Mouse (Mus musculus) neural tube, embryonic 14.5 days (tissue): ENCODE data around the gene Pck2. TPM values are rescaled to one million over a fixed set of nuclear protein-coding genes. Genes with fewer than 3 reads are reported as not detected.

Experiments
- ATAC-seq: fragments of 200-750 bp; cut with Nextera tagmentation; 2 replicates; pipeline ENCODE4 v1.8.0; 2017; ENCODE audit warnings: low read depth, mild to moderate bottlenecking, moderate TSS enrichment, moderate library complexity
- H3K27ac ChIP-seq: fragments of 300-500 bp; sonication (generic); 2 replicates; pipeline ENCODE4 v1.5.1; 2014; ENCODE audit warnings: low read depth, mild to moderate bottlenecking, control low read depth, low read length, moderate library complexity, mixed read lengths
- H3K27me3 ChIP-seq: fragments of 300-500 bp; sonication (generic); 2 replicates; pipeline ENCODE4 v1.6.1; 2014; ENCODE audit warnings: low read length; ENCODE audit not compliant: control insufficient read depth, insufficient read depth
- H3K36me3 ChIP-seq: fragments of 300-500 bp; sonication (generic); 2 replicates; pipeline ENCODE4 v1.6.1; 2014; ENCODE audit warnings: low read length, mixed read lengths; ENCODE audit not compliant: control insufficient read depth, insufficient read depth
- H3K4me1 ChIP-seq: fragments of 300-500 bp; sonication (generic); 2 replicates; pipeline ENCODE4 v1.6.1; 2014; ENCODE audit warnings: low read length; ENCODE audit not compliant: control insufficient read depth, insufficient read depth
- H3K4me2 ChIP-seq: fragments of 300-500 bp; sonication (generic); 2 replicates; pipeline ENCODE4 v1.6.1; 2014; ENCODE audit warnings: mild to moderate bottlenecking, low read depth, low read length, control low read depth
- H3K4me3 ChIP-seq: fragments of 300-500 bp; sonication (generic); 2 replicates; pipeline ENCODE4 v1.5.1; 2014; ENCODE audit warnings: low read depth, low read length, control low read depth, mixed read lengths
- H3K9ac ChIP-seq: fragments of 300-500 bp; sonication (generic); replicated peaks from 2 replicates; pipeline ENCODE4 v1.6.1; 2014; ENCODE audit warnings: low read depth, mild to moderate bottlenecking, control low read depth, low read length, mixed read lengths
- H3K9me3 ChIP-seq: fragments of 300-500 bp; sonication (generic); 2 replicates; pipeline ENCODE4 v1.6.1; 2016; ENCODE audit warnings: low read length; ENCODE audit not compliant: control insufficient read depth
- WGBS: fragments of 180-500 bp; shearing (Covaris S2); extraction: QIAGEN DNeasy Blood & Tissue Kit; methylation state at CpG from one replicate; pipeline ENCODE4 v1.1.7; 2014; 5-methylcytosine and 5-hydroxymethylcytosine counted together
- polyA plus RNA-seq: library from polyadenylated mRNA; unstranded; fragments of >200 nt; fragmentation: Nextera tagmentation; extraction: Ambion mirVana; gene quantifications from 2 replicates; pipeline ENCODE4 v1.2.1, GENCODE M21; 2014

Gene Pck2
- polyA plus RNA-seq, 1 experiment from 2014 or later: 19.5 TPM

DNA sequence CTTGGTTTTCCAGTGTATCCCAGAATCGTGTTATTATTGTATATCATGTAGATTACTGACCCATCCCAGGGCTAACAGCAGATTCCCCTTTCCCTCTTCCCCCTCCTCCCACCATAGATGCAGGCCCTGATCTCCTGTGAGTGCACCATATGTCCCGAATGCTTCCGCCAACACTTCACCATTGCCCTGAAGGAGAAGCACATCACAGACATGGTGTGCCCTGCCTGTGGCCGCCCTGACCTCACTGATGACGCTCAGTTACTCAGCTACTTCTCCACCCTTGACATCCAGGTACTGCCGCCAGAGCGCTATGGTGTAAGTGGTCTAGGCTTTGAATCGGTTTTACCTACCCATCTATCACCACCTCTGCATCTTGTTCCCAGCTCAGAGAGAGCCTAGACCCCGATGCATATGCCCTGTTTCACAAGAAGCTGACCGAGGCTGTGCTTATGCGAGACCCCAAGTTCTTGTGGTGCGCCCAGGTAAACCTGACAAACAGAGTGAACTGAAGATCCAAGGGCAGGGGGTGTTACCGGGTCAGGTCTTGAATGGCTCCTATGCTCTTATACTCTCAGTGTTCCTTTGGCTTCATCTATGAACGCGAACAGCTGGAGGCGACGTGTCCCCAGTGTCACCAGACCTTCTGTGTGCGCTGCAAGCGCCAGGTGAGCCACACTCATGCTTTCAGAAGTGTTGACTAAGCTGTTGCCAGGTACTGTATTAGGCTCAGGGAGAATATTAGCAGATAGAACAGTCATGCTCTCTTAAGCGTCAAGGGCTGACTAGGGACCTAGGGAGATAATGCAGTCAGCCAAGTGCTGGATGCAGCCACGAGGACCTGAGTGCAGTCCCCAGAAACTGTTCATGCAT, 58.7 kb downstream of the Pck2 start:
- Histone ChIP-seq H3K27me3 (no peaks in the 10 kb centered on the region), H3K9me3 (no peaks in the 10 kb centered on the region), H3K4me3 (no peak overlapping the region), H3K27ac (no peak overlapping the region), H3K9ac (no peak overlapping the region), H3K4me2 (no peak overlapping the region), H3K36me3 (peaks cover 84% of the 10 kb centered on the region), H3K4me1 (no peaks in the 10 kb centered on the region)
- 96% methylated on average over 21 of the region's 21 CpGs for WGBS
- no peak for ATAC-seq

Other genes starting within 250 kb of the Pck2 start
- gene Dhrs4, start 61.5 kb upstream of the Pck2 start, polyA plus RNA-seq: 7.6 and 16.7 TPM in 2 replicates
- gene Carmil3, start 49.6 kb upstream of the Pck2 start, polyA plus RNA-seq: 28.5 and 46.2 TPM in 2 replicates
- 13.3 and 16.3 TPM in 2 replicates for gene Cpne6, start 29.8 kb upstream of the Pck2 start, polyA plus RNA-seq
- gene Nrl, start 15.3 kb upstream of the Pck2 start, polyA plus RNA-seq: 0.13 and 0.20 TPM in 2 replicates
- gene Dcaf11, start 19.7 kb downstream of the Pck2 start, polyA plus RNA-seq: 112 and 114 TPM in 2 replicates
- gene A730061H03Rik, start 20.1 kb downstream of the Pck2 start, polyA plus RNA-seq: 1.5 TPM in 1 of 2 replicates, not detected in the other
- gene Fitm1, start 35.4 kb downstream of the Pck2 start, polyA plus RNA-seq: 0.58 TPM in 1 of 2 replicates, not detected in the other
- gene Psme1, start 37.9 kb downstream of the Pck2 start, polyA plus RNA-seq: 200 and 226 TPM in 2 replicates
- 38.9 and 48.8 TPM in 2 replicates for gene Emc9, start 45.0 kb downstream of the Pck2 start, polyA plus RNA-seq
- gene Psme2, start 50.8 kb downstream of the Pck2 start, polyA plus RNA-seq: 162 and 184 TPM in 2 replicates
- gene Rnf31, start 51.4 kb downstream of the Pck2 start, polyA plus RNA-seq: 12.3 and 18.8 TPM in 2 replicates
- gene Irf9, start 63.3 kb downstream of the Pck2 start, polyA plus RNA-seq: 6.6 and 8.6 TPM in 2 replicates
- 7.0 and 9.3 TPM in 2 replicates for gene Rec8, start 77.8 kb downstream of the Pck2 start, polyA plus RNA-seq
- 109 and 110 TPM in 2 replicates for gene Ipo4, start 95.7 kb downstream of the Pck2 start, polyA plus RNA-seq
- gene Gm49378, start 97.6 kb downstream of the Pck2 start, polyA plus RNA-seq: 2.9 TPM in 2 replicates
- 55.9 and 66.9 TPM in 2 replicates for gene Tm9sf1, start 103.5 kb downstream of the Pck2 start, polyA plus RNA-seq
- gene Tssk4, start 109.9 kb downstream of the Pck2 start, polyA plus RNA-seq: 0.24 TPM in 1 of 2 replicates, not detected in the other
- gene Mdp1, start 120.2 kb downstream of the Pck2 start, polyA plus RNA-seq: 69.0 and 75.5 TPM in 2 replicates
- gene Gmpr2, start 131.7 kb downstream of the Pck2 start, polyA plus RNA-seq: 42.5 and 43.7 TPM in 2 replicates
- 550 and 603 TPM in 2 replicates for gene Nedd8, start 131.9 kb downstream of the Pck2 start, polyA plus RNA-seq
- gene Tinf2, start 141.6 kb downstream of the Pck2 start, polyA plus RNA-seq: 28.3 and 28.6 TPM in 2 replicates
- gene Tgm1, start 173.7 kb downstream of the Pck2 start, polyA plus RNA-seq: 0.11 and 0.33 TPM in 2 replicates
- gene Rabggta, start 182.0 kb downstream of the Pck2 start, polyA plus RNA-seq: 47.1 and 59.2 TPM in 2 replicates
- 73.6 and 75.5 TPM in 2 replicates for gene Dhrs1, start 205.4 kb downstream of the Pck2 start, polyA plus RNA-seq
- 27.4 and 30.1 TPM in 2 replicates for gene Nop9, start 205.4 kb downstream of the Pck2 start, polyA plus RNA-seq
- gene Cideb, start 218.2 kb downstream of the Pck2 start, polyA plus RNA-seq: not detected in 2 replicates
- gene Ltb4r2, start 221.2 kb downstream of the Pck2 start, polyA plus RNA-seq: 0.27 and 0.59 TPM in 2 replicates
- gene Ltb4r1, start 225.7 kb downstream of the Pck2 start, polyA plus RNA-seq: 0.19 and 0.24 TPM in 2 replicates
- gene Adcy4, start 243.8 kb downstream of the Pck2 start, polyA plus RNA-seq: 1.9 and 3.9 TPM in 2 replicates
- gene Ripk3, start 248.6 kb downstream of the Pck2 start, polyA plus RNA-seq: 1.9 and 2.2 TPM in 2 replicates